Mouse (Mus musculus): Measurements from ENCODE around the gene AU022252. TPM values are rescaled to one million over a fixed set of nuclear protein-coding genes. Genes with fewer than 3 reads are reported as not detected.

AU022252 gene
- polyA plus RNA-seq, 1 experiment from 2014 or later = 28.1 TPM

- Histone ChIP-seq H3K4me2 (replicated peaks) (peak overlapping the region; percentile 34; the same call in 1 of the 2 replicates), H3K27me3 (replicated peaks) (no peaks in the 10 kb centered on the region), H3K4me3 (replicated peaks) (no peak overlapping the region), H3K36me3 (peaks cover 13% of the 10 kb centered on the region; the same call in 1 of the 2 replicates), H3K4me1 (replicated peaks) (0 out of 2 replicates have a peak, but pooled peaks cover 4% of the 10 kb centered on the region), H3K27ac (no peak overlapping the region), H3K9me3 (no peaks in the 10 kb centered on the region), H3K9ac (no peak overlapping the region)
- 39% methylated on average over 12 of the region's 12 CpGs for WGBS
- ATAC-seq = peak; percentile 64
These were observed 6.7 kb upstream of the AU022252 start for GRCm38 (mm10) chr4:119239181-119239682.

- 82% methylated on average over 3 of the region's 3 CpGs for WGBS
- no peaks in the 10 kb centered on the region for H3K27me3 ChIP-seq (replicated peaks)
- no peak for ATAC-seq
- no peak overlapping the region for H3K27ac ChIP-seq
- 0 out of 2 replicates have a peak, but pooled peaks cover 4% of the 10 kb centered on the region for H3K4me1 ChIP-seq (replicated peaks)
- H3K4me2 ChIP-seq (replicated peaks) = no peak overlapping the region
- peaks cover 13% of the 10 kb centered on the region; the same call in 1 of the 2 replicates for H3K36me3 ChIP-seq
- no peak overlapping the region for H3K9ac ChIP-seq
- H3K4me3 ChIP-seq (replicated peaks) = no peak overlapping the region
- H3K9me3 ChIP-seq = no peaks in the 10 kb centered on the region
These were observed 6.1 kb upstream of the AU022252 start for GRCm38 (mm10) chr4:119238661-119239060.

DNA sequence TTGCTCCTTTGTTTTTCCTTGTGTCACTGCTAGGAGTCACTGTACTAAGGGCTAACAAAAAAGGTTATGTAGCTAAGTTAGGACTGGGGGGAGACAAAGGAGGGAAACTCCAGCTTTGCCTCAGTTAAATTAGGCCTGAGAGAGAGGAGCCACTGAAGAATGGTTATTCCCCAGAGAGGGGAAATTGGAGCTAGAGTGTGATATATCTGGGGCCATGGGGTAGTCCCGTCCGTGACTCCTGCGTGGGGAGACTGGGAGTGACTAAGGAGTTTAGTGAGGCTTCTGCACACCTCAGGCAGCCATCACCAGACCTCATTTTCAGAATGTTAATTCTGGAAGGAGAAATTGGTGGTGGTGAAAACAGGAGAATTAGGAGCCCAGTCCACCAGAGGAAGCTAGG is 1.8 kb upstream of the AU022252 start:
- H3K27ac ChIP-seq = no peak overlapping the region

GRCm38 (mm10) chr4:119233256-119233901 is 867 bp upstream of the AU022252 start:
- under 1% methylated on average over 36 of the region's 36 CpGs for WGBS
- Histone ChIP-seq H3K27me3 (replicated peaks) (no peaks in the 10 kb centered on the region), H3K4me1 (replicated peaks) (0 out of 2 replicates have a peak, but pooled peaks cover 7% of the 10 kb centered on the region), H3K4me2 (replicated peaks) (peak overlapping the region; percentile 79), H3K4me3 (replicated peaks) (peak overlapping the region; percentile 68), H3K9me3 (no peaks in the 10 kb centered on the region), H3K27ac (peak overlapping the region; percentile 54), H3K9ac (peak overlapping the region; percentile 62), H3K36me3 (peaks cover 8% of the 10 kb centered on the region; the same call in 1 of the 2 replicates)
- ATAC-seq = peak; percentile 61

More for the DNA sequence above, 1.8 kb upstream of the AU022252 start:
- peak overlapping the region; percentile 62; the same call in 1 of the 2 replicates for H3K9ac ChIP-seq
- peaks cover 8% of the 10 kb centered on the region; the same call in 1 of the 2 replicates for H3K36me3 ChIP-seq
- no peaks in the 10 kb centered on the region for H3K27me3 ChIP-seq (replicated peaks)
- H3K4me3 ChIP-seq (replicated peaks) = peak overlapping the region; percentile 68; the same call in 1 of the 2 replicates
- no peak for ATAC-seq
- 0 out of 2 replicates have a peak, but pooled peaks cover 7% of the 10 kb centered on the region for H3K4me1 ChIP-seq (replicated peaks)
- peak overlapping the region; percentile 79 for H3K4me2 ChIP-seq (replicated peaks)
- 74% methylated on average over 3 of the region's 3 CpGs for WGBS
- H3K9me3 ChIP-seq = no peaks in the 10 kb centered on the region

DNA sequence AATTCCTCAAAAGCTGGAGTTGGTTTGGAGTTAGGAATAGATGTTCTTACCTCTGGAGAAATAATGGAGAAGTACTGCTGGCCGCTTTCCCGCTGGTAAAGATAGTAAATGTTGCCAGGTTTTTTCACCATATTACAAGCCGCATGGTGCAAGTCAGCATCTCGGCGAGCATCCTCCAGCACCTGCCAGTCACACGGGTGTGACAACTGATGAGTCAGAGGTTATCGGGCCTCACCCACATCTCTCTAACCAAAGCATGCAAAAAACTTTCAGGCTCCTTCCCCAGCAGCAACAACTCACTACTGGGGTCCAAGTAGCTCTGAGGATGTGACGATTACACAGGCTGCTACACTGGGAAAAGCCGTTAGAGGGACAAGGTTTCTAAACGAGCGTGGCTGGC is 5.8 kb downstream of the AU022252 start:
- no peak for ATAC-seq
- no peak overlapping the region for H3K4me3 ChIP-seq (replicated peaks)
- H3K27ac ChIP-seq = no peak overlapping the region
- peaks cover 24% of the 10 kb centered on the region for H3K36me3 ChIP-seq
- WGBS = 94% methylated on average over 11 of the region's 11 CpGs
- no peaks in the 10 kb centered on the region for H3K27me3 ChIP-seq (replicated peaks)
- H3K9me3 ChIP-seq = no peaks in the 10 kb centered on the region
- 0 out of 2 replicates have a peak, but pooled peaks cover 2% of the 10 kb centered on the region for H3K4me1 ChIP-seq (replicated peaks)
- no peak overlapping the region for H3K4me2 ChIP-seq (replicated peaks)
- H3K9ac ChIP-seq = no peak overlapping the region

GRCm38 (mm10) chr4:119225719-119226118 is 6.8 kb downstream of the AU022252 start:
- no peak overlapping the region for H3K4me3 ChIP-seq (replicated peaks)
- ATAC-seq = no peak
- no peaks in the 10 kb centered on the region for H3K27me3 ChIP-seq (replicated peaks)
- WGBS = 91% methylated on average over 9 of the region's 9 CpGs
- H3K9me3 ChIP-seq = no peaks in the 10 kb centered on the region
- H3K4me2 ChIP-seq (replicated peaks) = no peak overlapping the region
- no peak overlapping the region for H3K9ac ChIP-seq
- no peaks in the 10 kb centered on the region for H3K4me1 ChIP-seq (replicated peaks)
- no peak overlapping the region for H3K27ac ChIP-seq
- H3K36me3 ChIP-seq = peaks cover 24% of the 10 kb centered on the region

GRCm38 (mm10) chr4:119224534-119224933 is 8.0 kb downstream of the AU022252 start:
- H3K4me2 ChIP-seq (replicated peaks) = no peak overlapping the region
- no peaks in the 10 kb centered on the region for H3K27me3 ChIP-seq (replicated peaks)
- WGBS = 92% methylated on average over 3 of the region's 3 CpGs
- H3K27ac ChIP-seq = no peak overlapping the region
- H3K9ac ChIP-seq = no peak overlapping the region
- no peak for ATAC-seq
- no peak overlapping the region for H3K4me3 ChIP-seq (replicated peaks)
- H3K36me3 ChIP-seq = peaks cover 24% of the 10 kb centered on the region
- H3K9me3 ChIP-seq = no peaks in the 10 kb centered on the region
- H3K4me1 ChIP-seq (replicated peaks) = no peaks in the 10 kb centered on the region

DNA sequence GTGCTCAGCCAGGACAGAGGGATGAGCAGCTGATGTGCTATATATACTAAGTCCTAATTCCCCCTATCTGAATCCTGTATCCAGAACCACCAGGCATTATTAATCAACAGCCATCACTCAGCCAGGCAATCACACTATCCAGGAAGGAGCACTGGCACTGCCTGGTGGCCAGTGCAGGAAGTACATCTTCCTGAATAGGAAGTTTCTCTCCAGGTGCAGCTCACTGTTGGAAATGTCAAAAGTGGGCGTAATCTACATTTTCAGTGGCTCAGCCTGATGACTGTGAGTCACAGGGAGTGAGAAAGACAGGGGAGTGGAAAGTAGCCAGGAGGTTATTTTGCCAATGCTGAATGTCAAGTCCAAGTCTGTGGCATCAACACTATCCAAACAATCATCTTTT is 8.8 kb downstream of the AU022252 start:
- Histone ChIP-seq H3K4me2 (replicated peaks) (no peak overlapping the region), H3K9me3 (no peaks in the 10 kb centered on the region), H3K4me3 (replicated peaks) (no peak overlapping the region), H3K27ac (no peak overlapping the region), H3K4me1 (replicated peaks) (no peaks in the 10 kb centered on the region), H3K9ac (no peak overlapping the region), H3K27me3 (replicated peaks) (no peaks in the 10 kb centered on the region), H3K36me3 (peaks cover 24% of the 10 kb centered on the region)
- peak; percentile 29; the same call in 1 of the 2 replicates for ATAC-seq
- 89% methylated on average over 1 of the region's 1 CpGs for WGBS

GRCm38 (mm10) chr4:119218169-119218568 is 14.3 kb downstream of the AU022252 start, which contains the start of gene Tmem269:
Gene Tmem269, minus strand, starts transcription at chr4:119218217.
- H3K9me3 ChIP-seq = no peaks in the 10 kb centered on the region
- H3K4me3 ChIP-seq (replicated peaks) = no peak within 1 kb of the TSS
- H3K4me2 ChIP-seq (replicated peaks) = no peak within 1 kb of the TSS
- 13% methylated on average over 11 of the region's 11 CpGs for WGBS
- H3K27ac ChIP-seq = no peak within 1 kb of the TSS
- no peak for ATAC-seq
- no peaks in the 10 kb centered on the region for H3K27me3 ChIP-seq (replicated peaks)
- no peak within 1 kb of the TSS for H3K9ac ChIP-seq
- no peaks in the 10 kb centered on the region for H3K36me3 ChIP-seq
- no peaks in the 10 kb centered on the region for H3K4me1 ChIP-seq (replicated peaks)

- Histone ChIP-seq H3K4me3 (replicated peaks) (no peak overlapping the region), H3K4me2 (replicated peaks) (no peak overlapping the region), H3K27ac (no peak overlapping the region), H3K4me1 (replicated peaks) (no peaks in the 10 kb centered on the region), H3K9me3 (no peaks in the 10 kb centered on the region), H3K27me3 (replicated peaks) (no peaks in the 10 kb centered on the region), H3K9ac (no peak overlapping the region), H3K36me3 (no peaks in the 10 kb centered on the region)
- WGBS = 75% methylated on average over 8 of the region's 8 CpGs
- peak; percentile 22; the same call in 1 of the 2 replicates for ATAC-seq
These were observed 15.8 kb downstream of the AU022252 start for GRCm38 (mm10) chr4:119216667-119217066.

DNA sequence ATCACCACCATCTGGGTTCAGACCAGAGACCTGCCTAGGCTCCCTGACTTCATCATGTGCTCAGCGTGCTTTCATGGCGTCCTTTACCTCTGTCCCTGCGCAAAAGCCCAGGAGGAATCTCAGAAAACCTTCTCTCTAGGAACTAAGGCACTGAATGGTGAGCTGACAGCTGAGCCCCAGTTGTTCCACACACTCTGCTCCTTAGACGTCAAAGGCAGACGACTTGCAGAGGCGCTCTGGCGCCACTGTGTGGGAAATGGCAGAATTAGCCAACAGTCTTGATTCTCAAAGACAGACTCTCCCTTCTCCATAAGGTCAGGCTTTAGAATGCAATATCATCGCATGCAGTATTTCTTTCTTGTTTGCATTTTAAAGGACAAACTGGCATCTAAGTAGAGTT is 27.8 kb downstream of the AU022252 start:
- 20% methylated on average over 8 of the region's 8 CpGs for WGBS
- no peaks in the 10 kb centered on the region for H3K4me1 ChIP-seq (replicated peaks)
- H3K9ac ChIP-seq = no peak overlapping the region
- peak; percentile 43; the same call in 1 of the 2 replicates for ATAC-seq
- H3K36me3 ChIP-seq = 0 out of 2 replicates have a peak, but pooled peaks cover 3% of the 10 kb centered on the region
- no peak overlapping the region for H3K4me3 ChIP-seq (replicated peaks)
- no peaks in the 10 kb centered on the region for H3K27me3 ChIP-seq (replicated peaks)
- H3K27ac ChIP-seq = no peak overlapping the region
- H3K4me2 ChIP-seq (replicated peaks) = no peak overlapping the region
- no peaks in the 10 kb centered on the region for H3K9me3 ChIP-seq

- Histone ChIP-seq H3K4me1 (replicated peaks) (peaks cover 10% of the 10 kb centered on the region; the same call in 1 of the 2 replicates), H3K9ac (no peak overlapping the region), H3K36me3 (0 out of 2 replicates have a peak, but pooled peaks cover 3% of the 10 kb centered on the region), H3K4me2 (replicated peaks) (no peak overlapping the region), H3K4me3 (replicated peaks) (no peak overlapping the region), H3K27me3 (replicated peaks) (no peaks in the 10 kb centered on the region), H3K27ac (no peak overlapping the region), H3K9me3 (no peaks in the 10 kb centered on the region)
- WGBS = 88% methylated on average over 6 of the region's 6 CpGs
- ATAC-seq = no peak
These were observed 34.4 kb downstream of the AU022252 start for GRCm38 (mm10) chr4:119198105-119198504.

Measured in intestine, embryonic 15.5 days (tissue).